Mouse (Mus musculus) limb, embryonic 14.5 days (tissue): ENCODE results near the gene Hist1h3a. TPM values are rescaled to one million over a fixed set of nuclear protein-coding genes. Genes with fewer than 3 reads are reported as not detected.
"Not testable (repeated sequence)": the region's sequence is repeated elsewhere in the genome, so short reads cannot be mapped to it uniquely, and the experiment has no call there.

ENCODE experiments used
- ATAC-seq: fragments of 200-750 bp; cut with Nextera tagmentation; 2 replicates; pipeline ENCODE4 v1.8.0; 2017; ENCODE audit warnings: low read depth, moderate number of reproducible peaks, moderate TSS enrichment; ENCODE audit not compliant: low FRiP score
- DNase-seq: peaks from one replicate; pipeline ENCODE4 v3.0.0-alpha.2; 2015; ENCODE audit warnings: low spot score
- H3K27ac ChIP-seq: fragments of 300-500 bp; sonication (generic); replicated peaks from 2 replicates; pipeline ENCODE4 v1.5.1; 2014; ENCODE audit warnings: low read depth, mild to moderate bottlenecking, low read length, moderate library complexity, mixed read lengths
- H3K27me3 ChIP-seq: fragments of 300-500 bp; sonication (generic); 2 replicates; pipeline ENCODE4 v1.6.1; 2014; ENCODE audit warnings: low read length, mixed read lengths; ENCODE audit not compliant: control insufficient read depth, insufficient read depth
- H3K36me3 ChIP-seq: fragments of 300-500 bp; sonication (generic); 2 replicates; pipeline ENCODE4 v1.6.1; 2014; ENCODE audit warnings: mild to moderate bottlenecking, low read length, moderate library complexity, mixed read lengths; ENCODE audit not compliant: control insufficient read depth, insufficient read depth
- H3K4me1 ChIP-seq: fragments of 300-500 bp; sonication (generic); 2 replicates; pipeline ENCODE4 v1.6.1; 2014; ENCODE audit warnings: antibody characterized with exemption, low read length, mixed read lengths; ENCODE audit not compliant: control insufficient read depth, insufficient read depth
- H3K4me2 ChIP-seq: fragments of 300-500 bp; sonication (generic); replicated peaks from 2 replicates; pipeline ENCODE4 v1.6.1; 2014; ENCODE audit warnings: low read depth, mild to moderate bottlenecking, low read length, moderate library complexity; ENCODE audit not compliant: severe bottlenecking
- H3K4me3 ChIP-seq: fragments of 300-500 bp; sonication (generic); replicated peaks from 2 replicates; pipeline ENCODE4 v1.5.1; 2014; ENCODE audit warnings: low read length
- H3K9ac ChIP-seq: fragments of 300-500 bp; sonication (generic); 2 replicates; pipeline ENCODE4 v1.6.1; 2014; ENCODE audit warnings: mild to moderate bottlenecking, low read depth, low read length, moderate library complexity; ENCODE audit not compliant: severe bottlenecking
- H3K9me3 ChIP-seq: fragments of 300-500 bp; sonication (generic); 2 replicates; pipeline ENCODE4 v1.6.1; 2016; ENCODE audit warnings: low read length; ENCODE audit not compliant: control insufficient read depth
- POLR2A ChIP-seq: fragments of 200-500 bp; IDR thresholded peaks from 2 replicates; pipeline ENCODE4 v1.8.0; 2012; ENCODE audit warnings: inconsistent platforms, mild to moderate bottlenecking, moderate library complexity, borderline replicate concordance; ENCODE audit not compliant: insufficient read depth, insufficient read length; ENCODE audit errors: extremely low read depth
- WGBS: fragments of 180-500 bp; shearing (Covaris S2); extraction: QIAGEN DNeasy Blood & Tissue Kit; methylation state at CpG from one replicate; pipeline ENCODE4 v1.1.7; 2014; 5-methylcytosine and 5-hydroxymethylcytosine counted together
- polyA plus RNA-seq, 2 experiments: library from polyadenylated mRNA; depleted of rRNA in 1 of 2; stranded (reverse) in 1 of 2; unstranded in 1 of 2; fragments of >200 nt; fragmentation: Nextera tagmentation in 1 of 2; extraction: Ambion mirVana in 1 of 2; gene quantifications; 2 replicates each; pipeline versions ENCODE4 v1.2.1 to v1.2.3; 2012 to 2014

Gene Hist1h3a
- polyA plus RNA-seq, 2 experiments = 7.8 to 39.9 TPM

DNA sequence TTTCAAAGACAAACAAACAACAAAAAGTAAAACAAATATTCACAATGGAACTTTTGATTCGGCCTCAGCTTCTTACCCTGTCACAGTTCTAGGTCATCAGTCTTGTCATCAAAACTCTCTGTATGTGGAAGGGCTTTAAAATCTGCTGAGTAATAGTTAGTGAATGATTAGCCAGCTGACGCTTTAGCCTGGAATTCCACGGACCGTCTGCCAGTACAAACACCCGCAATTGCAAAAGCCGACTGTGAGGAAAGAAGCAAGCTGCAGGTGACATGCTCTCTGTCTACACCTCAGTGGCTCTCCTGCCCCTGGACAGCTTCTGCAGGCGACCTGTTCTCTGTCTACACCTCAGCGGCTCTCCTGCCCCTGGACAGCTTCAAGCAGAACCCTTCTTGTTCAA, 31.7 kb downstream of the Hist1h3a start:
- Histone ChIP-seq H3K9me3 (no peaks in the 10 kb centered on the region), H3K4me2 (no peak overlapping the region), H3K27ac (no peak overlapping the region), H3K4me3 (no peak overlapping the region), H3K9ac (no peak overlapping the region), H3K27me3 (no peaks in the 10 kb centered on the region), H3K36me3 (no peaks in the 10 kb centered on the region), H3K4me1 (no peaks in the 10 kb centered on the region)
- no peak for TF ChIP-seq POLR2A
- no peak for DNase-seq
- ATAC-seq = no peak
- 42% methylated on average over 8 of the region's 8 CpGs for WGBS

GRCm38 (mm10) chr13:23729706-23730105, 32.5 kb downstream of the Hist1h3a start:
- no peaks in the 10 kb centered on the region for H3K9me3 ChIP-seq
- DNase-seq (no peak), ATAC-seq (no peak)
- H3K9ac ChIP-seq = no peak overlapping the region
- H3K27ac ChIP-seq = no peak overlapping the region
- no peak overlapping the region for H3K4me2 ChIP-seq
- TF ChIP-seq POLR2A = no peak
- H3K4me1 ChIP-seq = no peaks in the 10 kb centered on the region
- H3K27me3 ChIP-seq = no peaks in the 10 kb centered on the region
- no peaks in the 10 kb centered on the region for H3K36me3 ChIP-seq
- WGBS = 90% methylated on average over 5 of the region's 5 CpGs
- H3K4me3 ChIP-seq = no peak overlapping the region

DNA sequence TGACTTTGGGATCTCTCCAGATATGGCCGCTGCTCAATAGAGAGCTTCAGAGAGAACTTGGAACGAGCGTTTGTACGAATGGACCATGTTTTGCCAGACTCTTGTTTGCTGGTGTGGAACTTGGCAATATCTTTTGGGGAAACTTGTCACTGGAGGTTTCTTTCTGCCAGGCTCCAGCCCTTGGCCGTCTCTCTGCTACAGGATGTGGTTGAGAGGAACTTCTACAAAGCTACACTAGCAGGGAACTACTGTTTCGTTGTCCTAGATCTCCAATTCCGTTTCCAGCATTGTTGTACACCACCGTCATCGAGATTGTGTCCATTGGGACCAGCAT, 33.0 kb downstream of the Hist1h3a start:
- ATAC-seq (no peak), DNase-seq (no peak)
- Histone ChIP-seq H3K36me3 (no peaks in the 10 kb centered on the region), H3K4me1 (no peaks in the 10 kb centered on the region), H3K9ac (no peak overlapping the region), H3K27ac (no peak overlapping the region), H3K9me3 (no peaks in the 10 kb centered on the region), H3K27me3 (no peaks in the 10 kb centered on the region), H3K4me2 (no peak overlapping the region), H3K4me3 (no peak overlapping the region)
- no peak for TF ChIP-seq POLR2A
- 96% methylated on average over 9 of the region's 9 CpGs for WGBS

GRCm38 (mm10) chr13:23728472-23729191, 33.6 kb downstream of the Hist1h3a start:
- H3K4me2 ChIP-seq = no peak overlapping the region
- TF ChIP-seq POLR2A = no peak
- ATAC-seq = no peak
- H3K4me3 ChIP-seq = no peak overlapping the region
- no peaks in the 10 kb centered on the region for H3K36me3 ChIP-seq
- no peaks in the 10 kb centered on the region for H3K27me3 ChIP-seq
- H3K9me3 ChIP-seq = no peaks in the 10 kb centered on the region
- H3K9ac ChIP-seq = no peak overlapping the region
- no peak for DNase-seq
- H3K27ac ChIP-seq = no peak overlapping the region
- no peaks in the 10 kb centered on the region for H3K4me1 ChIP-seq
- 93% methylated on average over 18 of the region's 18 CpGs for WGBS

DNA sequence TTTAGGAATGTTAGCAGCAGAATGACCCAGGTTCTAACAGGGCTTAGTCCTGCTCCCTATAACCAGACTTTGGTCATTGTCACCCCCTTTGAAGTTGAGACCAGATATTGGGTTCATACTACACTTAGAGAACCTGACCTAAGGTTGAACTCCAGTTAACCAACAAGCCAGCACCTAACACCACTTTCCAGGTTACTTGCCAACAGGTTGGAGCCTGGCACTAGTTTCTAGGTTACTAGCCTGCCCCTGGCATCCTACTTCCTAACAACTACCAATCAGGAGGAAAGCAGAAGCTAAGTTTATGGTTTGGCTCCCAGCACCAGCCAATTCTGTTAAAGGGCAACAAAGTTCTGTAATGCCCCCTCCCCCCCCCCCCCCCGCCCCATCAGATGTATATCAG, 37.0 kb downstream of the Hist1h3a start:
- no peak for TF ChIP-seq POLR2A
- Histone ChIP-seq H3K9me3 (no peaks in the 10 kb centered on the region), H3K36me3 (no peaks in the 10 kb centered on the region), H3K4me3 (no peak overlapping the region), H3K27ac (no peak overlapping the region), H3K27me3 (no peaks in the 10 kb centered on the region), H3K4me2 (no peak overlapping the region), H3K4me1 (no peaks in the 10 kb centered on the region), H3K9ac (no peak overlapping the region)
- WGBS = 33% methylated on average over 1 of the region's 1 CpGs
- no peak for ATAC-seq
- no peak for DNase-seq

- H3K36me3 ChIP-seq = no peaks in the 10 kb centered on the region
- TF ChIP-seq POLR2A = no peak
- no peak overlapping the region for H3K27ac ChIP-seq
- no peak for ATAC-seq
- WGBS = 87% methylated on average over 4 of the region's 4 CpGs
- DNase-seq = no peak
- H3K4me2 ChIP-seq = no peak overlapping the region
- H3K4me3 ChIP-seq = no peak overlapping the region
- no peaks in the 10 kb centered on the region for H3K4me1 ChIP-seq
- no peak overlapping the region for H3K9ac ChIP-seq
- H3K9me3 ChIP-seq = no peaks in the 10 kb centered on the region
- H3K27me3 ChIP-seq = no peaks in the 10 kb centered on the region
Measured at GRCm38 (mm10) chr13:23724239-23724638, 37.9 kb downstream of the Hist1h3a start.

DNA sequence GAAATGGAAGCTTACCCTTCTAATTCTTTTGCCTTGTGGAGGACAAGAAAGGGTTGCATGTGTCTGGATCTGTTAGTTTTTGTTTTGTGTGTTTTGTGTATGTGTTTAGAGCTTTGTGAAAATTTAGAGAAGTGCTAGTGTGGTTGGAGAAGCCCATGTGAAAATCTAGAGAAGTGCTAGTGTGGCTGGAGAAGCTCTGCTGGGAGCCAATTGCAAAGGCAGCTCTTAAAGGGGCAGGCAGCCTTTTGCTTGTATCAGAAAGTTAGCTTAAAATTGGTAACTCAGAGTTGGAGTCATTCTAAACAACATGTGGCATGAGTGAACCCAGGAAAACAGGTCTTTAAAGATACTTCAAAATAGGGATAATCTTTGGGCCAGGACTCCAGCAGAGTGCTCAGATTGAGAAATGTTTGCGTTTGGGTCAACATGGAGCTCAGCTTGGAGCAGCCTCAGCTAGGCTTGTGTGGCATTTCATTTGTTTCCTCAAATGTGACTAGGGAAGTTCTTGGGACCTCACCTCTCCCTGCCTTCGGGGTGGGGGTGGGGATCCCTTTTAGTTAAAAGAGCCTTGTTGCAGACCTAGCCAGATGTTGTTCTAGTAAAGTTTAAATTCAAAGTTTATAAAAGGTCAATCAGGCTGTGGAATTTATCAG, 44.5 kb downstream of the Hist1h3a start:
- H3K9me3 ChIP-seq, H3K4me1 ChIP-seq, DNase-seq, H3K27ac ChIP-seq, H3K36me3 ChIP-seq, H3K9ac ChIP-seq, H3K4me2 ChIP-seq, ATAC-seq, H3K27me3 ChIP-seq, H3K4me3 ChIP-seq: not testable (repeated sequence)
- WGBS = 8% methylated on average over 2 of the region's 2 CpGs
